Mouse (Mus musculus): Measurements from ENCODE around the gene AC109138.7. TPM values are rescaled to one million over a fixed set of nuclear protein-coding genes. Genes with fewer than 3 reads are reported as not detected.

AC109138.7 gene
- polyA plus RNA-seq, 1 experiment from 2014 or later, result not detected

- Histone ChIP-seq H3K36me3 (replicated peaks) (no peaks in the 10 kb centered on the region), H3K27ac (no peak overlapping the region), H3K4me2 (peak overlapping the region; percentile 99), H3K9me3 (no peaks in the 10 kb centered on the region), H3K9ac (peak overlapping the region; percentile 73), H3K27me3 (peaks cover 82% of the 10 kb centered on the region), H3K4me3 (replicated peaks) (peak overlapping the region; percentile 60), H3K4me1 (peaks cover 52% of the 10 kb centered on the region)
- WGBS, result under 1% methylated on average over 46 of the region's 81 CpGs
- ATAC-seq (ENCODE audit: low FRiP score), result peak; percentile 33; the same call in 1 of the 2 replicates
Observed at GRCm38 (mm10) chr19:4214771-4215450, 754 bp downstream of the AC109138.7 start.

DNA sequence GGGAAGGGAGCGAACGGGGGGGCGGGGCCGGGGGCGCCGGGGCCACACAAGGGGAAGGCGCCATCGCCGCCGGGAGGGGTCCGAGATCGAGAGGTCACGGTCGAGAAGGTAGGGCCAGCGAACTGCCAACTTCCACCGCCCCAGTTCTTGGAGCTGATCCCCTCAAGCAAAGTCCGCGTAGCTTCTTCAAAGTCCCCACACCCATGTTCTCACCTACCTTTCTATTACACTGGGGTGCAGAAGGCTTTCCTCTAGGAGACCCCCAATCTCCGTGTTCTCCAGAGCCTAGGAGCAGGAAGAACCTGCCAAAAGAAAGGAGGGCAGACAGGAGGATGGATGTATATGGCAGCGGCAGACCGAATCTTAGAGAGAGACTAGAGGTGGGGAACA is 1.3 kb downstream of the AC109138.7 start:
- H3K9me3 ChIP-seq, result no peaks in the 10 kb centered on the region
- no peak for ATAC-seq (ENCODE audit: low FRiP score)
- H3K4me2 ChIP-seq, result peak overlapping the region; percentile 99
- peak overlapping the region; percentile 73 for H3K9ac ChIP-seq
- peaks cover 79% of the 10 kb centered on the region for H3K27me3 ChIP-seq
- peaks cover 52% of the 10 kb centered on the region for H3K4me1 ChIP-seq
- WGBS, result under 1% methylated on average over 15 of the region's 21 CpGs
- no peak overlapping the region for H3K27ac ChIP-seq
- H3K4me3 ChIP-seq (replicated peaks), result peak overlapping the region; percentile 60
- no peaks in the 10 kb centered on the region for H3K36me3 ChIP-seq (replicated peaks)

DNA sequence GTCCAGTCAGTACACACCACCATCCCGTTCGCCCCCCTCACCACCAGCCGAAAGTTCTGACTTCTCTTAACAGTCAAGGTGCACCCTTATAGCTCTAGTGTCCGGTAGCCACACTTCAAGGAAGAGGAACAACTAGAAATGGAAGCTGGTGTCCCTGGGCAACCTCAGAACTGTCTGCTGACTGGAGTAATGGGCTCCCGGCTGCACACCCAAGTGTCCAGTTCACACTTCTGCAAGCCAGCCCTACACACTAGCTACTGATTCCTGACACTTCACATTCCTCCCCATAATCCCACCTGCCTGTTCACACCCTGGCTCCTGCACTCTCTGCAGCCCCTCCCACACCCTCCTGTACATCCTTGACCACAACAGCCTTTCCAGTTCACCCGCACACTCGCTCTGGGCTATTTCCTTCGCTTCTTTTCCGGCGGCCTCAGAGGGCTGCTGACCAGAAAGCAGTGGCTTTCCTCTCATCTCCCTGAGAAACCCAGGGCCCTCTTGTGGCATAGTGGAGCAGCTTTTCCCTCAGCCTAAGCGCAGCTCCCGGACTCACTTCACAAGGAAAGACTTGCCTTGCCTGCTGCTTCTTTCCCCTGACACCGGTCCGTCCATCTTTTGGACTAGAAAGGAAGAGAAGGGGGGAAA is 2.0 kb downstream of the AC109138.7 start:
- Histone ChIP-seq H3K4me3 (replicated peaks) (no peak overlapping the region), H3K9ac (0 out of 2 replicates have a peak overlapping the region, but pooled peaks have one; percentile 25), H3K9me3 (no peaks in the 10 kb centered on the region), H3K27me3 (peaks cover 76% of the 10 kb centered on the region), H3K27ac (no peak overlapping the region), H3K4me1 (peaks cover 52% of the 10 kb centered on the region), H3K36me3 (replicated peaks) (no peaks in the 10 kb centered on the region), H3K4me2 (peak overlapping the region; percentile 13; the same call in 1 of the 2 replicates)
- WGBS, result 25% methylated on average over 14 of the region's 14 CpGs
- no peak for ATAC-seq (ENCODE audit: low FRiP score)

GRCm38 (mm10) chr19:4217140-4217539 is 3.0 kb downstream of the AC109138.7 start:
- no peak for ATAC-seq (ENCODE audit: low FRiP score)
- Histone ChIP-seq H3K9ac (no peak overlapping the region), H3K4me3 (replicated peaks) (no peak overlapping the region), H3K27ac (no peak overlapping the region), H3K36me3 (replicated peaks) (no peaks in the 10 kb centered on the region), H3K9me3 (no peaks in the 10 kb centered on the region), H3K4me1 (peaks cover 48% of the 10 kb centered on the region), H3K27me3 (peaks cover 75% of the 10 kb centered on the region), H3K4me2 (no peak overlapping the region)
- 9% methylated on average over 5 of the region's 5 CpGs for WGBS

GRCm38 (mm10) chr19:4217855-4218254 is 3.7 kb downstream of the AC109138.7 start:
- H3K27me3 ChIP-seq, result peaks cover 70% of the 10 kb centered on the region
- no peaks in the 10 kb centered on the region for H3K9me3 ChIP-seq
- no peaks in the 10 kb centered on the region for H3K36me3 ChIP-seq (replicated peaks)
- ATAC-seq (ENCODE audit: low FRiP score), result no peak
- no peak overlapping the region for H3K4me2 ChIP-seq
- H3K4me3 ChIP-seq (replicated peaks), result no peak overlapping the region
- WGBS, result 47% methylated on average over 3 of the region's 3 CpGs
- H3K4me1 ChIP-seq, result peaks cover 41% of the 10 kb centered on the region
- no peak overlapping the region for H3K27ac ChIP-seq
- H3K9ac ChIP-seq, result no peak overlapping the region

DNA sequence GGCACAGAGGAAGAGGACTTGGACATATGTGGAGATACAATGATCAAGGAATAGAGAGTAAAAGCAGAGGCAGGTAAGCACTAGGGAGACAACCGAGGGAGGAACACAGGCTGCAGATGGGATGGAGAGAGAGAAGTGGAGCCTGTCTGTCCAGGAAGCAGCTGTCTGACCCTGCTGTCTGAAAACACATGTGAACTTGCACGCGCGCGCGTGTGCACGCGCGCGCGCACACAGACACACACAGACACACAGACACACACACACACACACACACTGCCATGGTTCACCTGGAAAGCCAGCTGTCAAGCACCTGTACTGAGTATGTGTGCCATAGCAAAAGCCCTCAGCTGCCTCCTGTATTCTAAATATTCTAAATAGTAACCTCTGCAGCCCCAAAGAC is 4.1 kb downstream of the AC109138.7 start:
- Histone ChIP-seq H3K4me1 (peaks cover 37% of the 10 kb centered on the region), H3K27me3 (peaks cover 66% of the 10 kb centered on the region)

DNA sequence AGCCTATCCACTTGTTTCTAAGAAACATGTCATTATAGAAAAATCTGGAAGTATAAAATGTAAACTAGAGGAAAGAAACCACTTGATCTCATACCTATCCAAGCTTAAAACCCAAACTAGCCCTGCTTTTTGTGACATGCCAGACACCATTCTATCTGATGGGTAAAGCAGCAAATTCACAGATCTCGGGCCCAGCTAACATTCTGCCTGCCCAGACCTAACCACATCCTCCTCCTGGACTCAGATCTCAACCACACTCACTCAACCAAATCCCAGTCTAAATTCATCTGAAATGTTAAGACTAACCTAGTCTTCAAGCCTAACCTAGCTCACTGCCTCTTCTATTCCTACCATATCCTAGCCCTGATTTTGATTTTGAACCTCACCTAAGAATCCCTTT is 4.6 kb downstream of the AC109138.7 start:
- Histone ChIP-seq H3K27ac (no peak overlapping the region), H3K9me3 (no peaks in the 10 kb centered on the region), H3K4me2 (no peak overlapping the region), H3K4me3 (replicated peaks) (no peak overlapping the region), H3K36me3 (replicated peaks) (no peaks in the 10 kb centered on the region), H3K9ac (no peak overlapping the region), H3K4me1 (peaks cover 32% of the 10 kb centered on the region), H3K27me3 (peaks cover 61% of the 10 kb centered on the region)
- 75% methylated on average over 1 of the region's 1 CpGs for WGBS
- ATAC-seq (ENCODE audit: low FRiP score), result no peak

More for the DNA sequence above, 4.1 kb downstream of the AC109138.7 start:
- 87% methylated on average over 11 of the region's 11 CpGs for WGBS
- Histone ChIP-seq H3K36me3 (replicated peaks) (no peaks in the 10 kb centered on the region), H3K9me3 (no peaks in the 10 kb centered on the region), H3K4me3 (replicated peaks) (no peak overlapping the region), H3K9ac (no peak overlapping the region), H3K4me2 (no peak overlapping the region), H3K27ac (no peak overlapping the region)
- ATAC-seq (ENCODE audit: low FRiP score), result no peak

GRCm38 (mm10) chr19:4219943-4220342 is 5.8 kb downstream of the AC109138.7 start:
- Histone ChIP-seq H3K4me2 (no peak overlapping the region), H3K4me1 (peaks cover 20% of the 10 kb centered on the region), H3K27ac (no peak overlapping the region), H3K4me3 (replicated peaks) (no peak overlapping the region), H3K36me3 (replicated peaks) (no peaks in the 10 kb centered on the region), H3K9me3 (no peaks in the 10 kb centered on the region), H3K9ac (no peak overlapping the region), H3K27me3 (peaks cover 51% of the 10 kb centered on the region)
- ATAC-seq (ENCODE audit: low FRiP score), result no peak
- WGBS, result 82% methylated on average over 6 of the region's 6 CpGs

GRCm38 (mm10) chr19:4220416-4220815 is 6.3 kb downstream of the AC109138.7 start:
- no peak overlapping the region for H3K4me2 ChIP-seq
- H3K27me3 ChIP-seq, result peaks cover 46% of the 10 kb centered on the region
- no peaks in the 10 kb centered on the region for H3K9me3 ChIP-seq
- H3K4me1 ChIP-seq, result peaks cover 16% of the 10 kb centered on the region
- no peaks in the 10 kb centered on the region for H3K36me3 ChIP-seq (replicated peaks)
- H3K9ac ChIP-seq, result no peak overlapping the region
- H3K4me3 ChIP-seq (replicated peaks), result no peak overlapping the region
- no peak for ATAC-seq (ENCODE audit: low FRiP score)
- WGBS, result 71% methylated on average over 4 of the region's 4 CpGs
- no peak overlapping the region for H3K27ac ChIP-seq

GRCm38 (mm10) chr19:4220957-4221743 is 7.0 kb downstream of the AC109138.7 start:
- H3K4me1 ChIP-seq, result peaks cover 10% of the 10 kb centered on the region
- no peak for ATAC-seq (ENCODE audit: low FRiP score)
- no peak overlapping the region for H3K9ac ChIP-seq
- no peak overlapping the region for H3K4me3 ChIP-seq (replicated peaks)
- H3K9me3 ChIP-seq, result no peaks in the 10 kb centered on the region
- WGBS, result 54% methylated on average over 14 of the region's 14 CpGs
- H3K27ac ChIP-seq, result no peak overlapping the region
- H3K4me2 ChIP-seq, result no peak overlapping the region
- H3K36me3 ChIP-seq (replicated peaks), result no peaks in the 10 kb centered on the region
- peaks cover 39% of the 10 kb centered on the region for H3K27me3 ChIP-seq

GRCm38 (mm10) chr19:4222165-4222564 is 8.0 kb downstream of the AC109138.7 start:
- peaks cover 3% of the 10 kb centered on the region for H3K4me1 ChIP-seq
- ATAC-seq (ENCODE audit: low FRiP score), result no peak
- no peaks in the 10 kb centered on the region for H3K36me3 ChIP-seq (replicated peaks)
- no peak overlapping the region for H3K4me2 ChIP-seq
- H3K9me3 ChIP-seq, result no peaks in the 10 kb centered on the region
- no peak overlapping the region for H3K27ac ChIP-seq
- WGBS, result 87% methylated on average over 11 of the region's 11 CpGs
- H3K27me3 ChIP-seq, result peaks cover 29% of the 10 kb centered on the region
- H3K9ac ChIP-seq, result no peak overlapping the region
- H3K4me3 ChIP-seq (replicated peaks), result no peak overlapping the region

DNA sequence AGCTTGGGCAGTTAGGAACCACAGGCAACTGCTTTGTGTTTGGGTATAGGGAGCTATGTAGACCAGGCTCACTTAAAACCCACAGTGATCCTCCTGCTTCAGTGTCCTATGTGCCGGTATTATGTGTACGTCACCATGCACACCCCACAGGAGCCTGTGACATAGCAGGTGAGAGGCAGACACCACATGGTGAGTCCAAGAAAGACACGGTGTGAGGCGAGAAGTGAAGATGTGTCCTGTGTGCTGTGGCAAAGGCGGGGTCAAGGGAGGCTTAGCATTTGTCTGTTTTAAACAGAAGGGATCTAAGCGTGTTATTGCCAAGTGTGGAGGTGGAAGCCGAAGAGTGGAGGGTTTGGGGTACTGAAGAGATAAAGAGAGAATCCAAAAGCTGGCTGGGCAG is 12.6 kb downstream of the AC109138.7 start:
- no peak for ATAC-seq (ENCODE audit: low FRiP score)
- H3K4me1 ChIP-seq, result peaks cover 4% of the 10 kb centered on the region; the same call in 1 of the 2 replicates
- no peak overlapping the region for H3K4me3 ChIP-seq (replicated peaks)
- H3K9ac ChIP-seq, result no peak overlapping the region
- no peak overlapping the region for H3K27ac ChIP-seq
- no peaks in the 10 kb centered on the region for H3K36me3 ChIP-seq (replicated peaks)
- no peak overlapping the region for H3K4me2 ChIP-seq
- H3K9me3 ChIP-seq, result no peaks in the 10 kb centered on the region
- H3K27me3 ChIP-seq, result peaks cover 35% of the 10 kb centered on the region
- WGBS, result 87% methylated on average over 7 of the region's 7 CpGs

Measured in forebrain, embryonic 12.5 days (tissue).